In genomic region chr12:33008305-33009110, GRCm38 (mm10) we compare ENCODE assay signal across 9 mouse cellular contexts. TPM values are rescaled to one million over a fixed set of nuclear protein-coding genes. Genes with fewer than 3 reads are reported as not detected.
DNase-seq lines count a peak whose midpoint lies in the region; ATAC-seq lines count a peak whose summit lies in the region.
"Had no signal": no experiment of that assay in that cellular context is flagged by ENCODE, and none has a peak within 500 bp of the region (broad histone marks: within the 10 kb centered on the region; RNA-seq: fewer than 3 reads in every experiment).

No protein-coding gene starts in this region.

- H3K4me1 ChIP-seq in forebrain, embryonic 10.5 days, result peaks cover 8% of the 10 kb centered on the region
- H3K4me1 ChIP-seq in forebrain, embryonic 15.5 days, result no peaks in the 10 kb centered on the region
- H3K4me1 ChIP-seq: neural tube, embryonic 12.5 days had no signal

- H3K9me3 ChIP-seq in forebrain, embryonic 10.5 days, result no peaks in the 10 kb centered on the region
- H3K9me3 ChIP-seq in forebrain, embryonic 15.5 days, result no peaks in the 10 kb centered on the region
- H3K9me3 ChIP-seq: neural tube, embryonic 12.5 days had no signal

- no peak overlapping the region for H3K9ac ChIP-seq in forebrain, embryonic 15.5 days (replicated peaks)
- H3K9ac ChIP-seq: neural tube, embryonic 12.5 days had no signal

- no peak for DNase-seq in forebrain, embryonic 10.5 days (ENCODE audit: extremely low spot score, low spot score)
- DNase-seq in ES-CJ7 (ENCODE audit: low read depth, low spot score), result peak; percentile 15
- DNase-seq in kidney, adult 18-20 months, result peak; percentile 59
- DNase-seq in lung, postnatal 10 days, result peak; percentile 63
- no peak for DNase-seq in spleen, postnatal 10 days (ENCODE audit: low spot score in 2 of 2)
- no peak for DNase-seq in right cerebral cortex, postnatal 4 days

- 52% methylated on average over 7 of the region's 7 CpGs for WGBS in forebrain, embryonic 10.5 days
- 53% methylated on average over 7 of the region's 7 CpGs for WGBS in forebrain, embryonic 15.5 days

- H3K36me3 ChIP-seq in forebrain, embryonic 10.5 days (replicated peaks), result no peaks in the 10 kb centered on the region
- H3K36me3 ChIP-seq in forebrain, embryonic 15.5 days, result no peaks in the 10 kb centered on the region
- H3K36me3 ChIP-seq: neural tube, embryonic 12.5 days had no signal

- H3K4me3 ChIP-seq in forebrain, embryonic 10.5 days, result no peak overlapping the region
- H3K4me3 ChIP-seq in forebrain, embryonic 15.5 days, result no peak overlapping the region
- H3K4me3 ChIP-seq: neural tube, embryonic 12.5 days had no signal

- H3K27me3 ChIP-seq in forebrain, embryonic 10.5 days (ENCODE audit: poor library complexity, severe bottlenecking), result no peaks in the 10 kb centered on the region
- H3K27me3 ChIP-seq in forebrain, embryonic 15.5 days, result no peaks in the 10 kb centered on the region
- H3K27me3 ChIP-seq: neural tube, embryonic 12.5 days had no signal

- H3K27ac ChIP-seq in forebrain, embryonic 10.5 days, result 0 out of 2 replicates have a peak overlapping the region, but pooled peaks have one; percentile 3
- no peak overlapping the region for H3K27ac ChIP-seq in forebrain, embryonic 15.5 days (replicated peaks)
- H3K27ac ChIP-seq: neural tube, embryonic 12.5 days had no signal

- ATAC-seq in forebrain, embryonic 15.5 days (replicated peaks), result no peak
- ATAC-seq in erythroid progenitor cell, adult 5-6 weeks (replicated peaks; ENCODE audit: low FRiP score, poor library complexity, severe bottlenecking), result no peak

- no peak overlapping the region for H3K4me2 ChIP-seq in forebrain, embryonic 15.5 days (replicated peaks)
- H3K4me2 ChIP-seq: neural tube, embryonic 12.5 days had no signal

RNA-seq across cellular contexts. Expression of gene Sypl, which starts 54.8 kb away (rescaled TPM):
- 48.6 and 52.0 TPM in 2 replicates for polyA plus RNA-seq in forebrain, embryonic 10.5 days (2016; fragmentation: Nextera tagmentation; extraction: Ambion mirVana)
- 39.8 TPM in 2 replicates for polyA plus RNA-seq in forebrain, embryonic 15.5 days (2015; fragmentation: Nextera tagmentation; extraction: Ambion mirVana)
- 32.1 and 35.6 TPM in 2 replicates for total RNA-seq in erythroid progenitor cell, adult 5-6 weeks (2015; ENCODE audit: low replicate concordance)
- 24.4 and 27.0 TPM in 2 replicates for total RNA-seq in erythroid progenitor cell, adult 5-6 weeks (2017; ENCODE audit: low replicate concordance)

Comparison
In these comparisons a context has a peak if more than half of its experiments do, and no peak if none do; other contexts are left out.
1. DNase-seq: peak in ES-CJ7 (single experiment), kidney, adult 18-20 months (single experiment) and lung, postnatal 10 days (single experiment); none in forebrain, embryonic 10.5 days (single experiment), spleen, postnatal 10 days (0 of 2) and right cerebral cortex, postnatal 4 days (single experiment).